Mouse (Mus musculus) intestine, embryonic 16.5 days (tissue): Measurements from ENCODE around the gene Ctnnbl1. TPM values are rescaled to one million over a fixed set of nuclear protein-coding genes. Genes with fewer than 3 reads are reported as not detected.

Experiments used
- ATAC-seq: fragments of 200-750 bp; cut with Nextera tagmentation; 2 replicates; pipeline ENCODE4 v1.8.0; 2017; ENCODE audit warnings: moderate TSS enrichment, moderate library complexity
- H3K27ac ChIP-seq: fragments of 300-500 bp; sonication (generic); 2 replicates; pipeline ENCODE4 v1.5.1; 2014; ENCODE audit warnings: mild to moderate bottlenecking, low read length
- H3K27me3 ChIP-seq: fragments of 300-500 bp; sonication (generic); replicated peaks from 2 replicates; pipeline ENCODE4 v1.6.1; 2014; ENCODE audit warnings: low read length, control low read depth, mixed read lengths; ENCODE audit not compliant: control insufficient read depth, insufficient read depth
- H3K36me3 ChIP-seq: fragments of 300-500 bp; sonication (generic); 2 replicates; pipeline ENCODE4 v1.6.1; 2014; ENCODE audit warnings: low read length, control low read depth; ENCODE audit not compliant: control insufficient read depth, insufficient read depth
- H3K4me1 ChIP-seq: fragments of 300-500 bp; sonication (generic); 2 replicates; pipeline ENCODE4 v1.6.1; 2014; ENCODE audit warnings: low read length, control low read depth, mixed read lengths; ENCODE audit not compliant: control insufficient read depth, insufficient read depth
- H3K4me2 ChIP-seq: fragments of 300-500 bp; sonication (generic); 2 replicates; pipeline ENCODE4 v1.6.1; 2014; ENCODE audit warnings: low read depth, low read length, control low read depth
- H3K4me3 ChIP-seq: fragments of 300-500 bp; sonication (generic); 2 replicates; pipeline ENCODE4 v1.5.1; 2014; ENCODE audit warnings: mild to moderate bottlenecking, low read length
- H3K9ac ChIP-seq: fragments of 300-500 bp; sonication (generic); 2 replicates; pipeline ENCODE4 v1.6.1; 2014; ENCODE audit warnings: low read depth, low read length
- H3K9me3 ChIP-seq: fragments of 300-500 bp; sonication (generic); 2 replicates; pipeline ENCODE4 v1.6.1; 2016; ENCODE audit warnings: low read length, control low read depth; ENCODE audit not compliant: control insufficient read depth
- WGBS: fragments of 180-500 bp; shearing (Covaris S2); extraction: QIAGEN DNeasy Blood & Tissue Kit; methylation state at CpG from one replicate; pipeline ENCODE4 v1.1.7; 2014; 5-methylcytosine and 5-hydroxymethylcytosine counted together
- polyA plus RNA-seq: library from polyadenylated mRNA; unstranded; fragments of >200 nt; fragmentation: Nextera tagmentation; extraction: Ambion mirVana; gene quantifications from 2 replicates; pipeline ENCODE4 v1.2.1, GENCODE M21; 2015

The Ctnnbl1 gene
- polyA plus RNA-seq, 1 experiment from 2014 or later, result 48.2 TPM

- Histone ChIP-seq H3K4me1 (no peaks in the 10 kb centered on the region), H3K4me3 (no peak overlapping the region), H3K9ac (no peak overlapping the region), H3K27ac (no peak overlapping the region), H3K36me3 (no peaks in the 10 kb centered on the region), H3K4me2 (no peak overlapping the region), H3K27me3 (no peaks in the 10 kb centered on the region), H3K9me3 (no peaks in the 10 kb centered on the region)
- no peak for ATAC-seq
- 79% methylated on average over 6 of the region's 6 CpGs for WGBS
Observed at GRCm38 (mm10) chr2:157759717-157760116, 22.5 kb downstream of the Ctnnbl1 start.

GRCm38 (mm10) chr2:157762903-157763302, 25.7 kb downstream of the Ctnnbl1 start:
- Histone ChIP-seq H3K4me1 (no peaks in the 10 kb centered on the region), H3K4me2 (no peak overlapping the region), H3K4me3 (no peak overlapping the region), H3K9me3 (no peaks in the 10 kb centered on the region), H3K36me3 (no peaks in the 10 kb centered on the region), H3K9ac (no peak overlapping the region), H3K27me3 (no peaks in the 10 kb centered on the region), H3K27ac (no peak overlapping the region)
- ATAC-seq, result no peak
- WGBS, result 75% methylated on average over 4 of the region's 4 CpGs

- Histone ChIP-seq H3K36me3 (no peaks in the 10 kb centered on the region), H3K4me2 (no peak overlapping the region), H3K27ac (no peak overlapping the region), H3K9me3 (no peaks in the 10 kb centered on the region), H3K4me3 (no peak overlapping the region), H3K4me1 (peaks cover 14% of the 10 kb centered on the region), H3K27me3 (no peaks in the 10 kb centered on the region), H3K9ac (no peak overlapping the region)
- no peak for ATAC-seq
- WGBS, result 74% methylated on average over 7 of the region's 7 CpGs
Observed at GRCm38 (mm10) chr2:157766591-157766990, 29.4 kb downstream of the Ctnnbl1 start.

- ATAC-seq, result no peak
- H3K4me1 ChIP-seq, result peaks cover 14% of the 10 kb centered on the region
- no peak overlapping the region for H3K4me3 ChIP-seq
- H3K27ac ChIP-seq, result no peak overlapping the region
- no peaks in the 10 kb centered on the region for H3K27me3 ChIP-seq
- no peak overlapping the region for H3K4me2 ChIP-seq
- 34% methylated on average over 10 of the region's 10 CpGs for WGBS
- no peak overlapping the region for H3K9ac ChIP-seq
- H3K36me3 ChIP-seq, result no peaks in the 10 kb centered on the region
- no peaks in the 10 kb centered on the region for H3K9me3 ChIP-seq
Observed at GRCm38 (mm10) chr2:157768682-157769429, 31.7 kb downstream of the Ctnnbl1 start.

- H3K9me3 ChIP-seq, result no peaks in the 10 kb centered on the region
- no peak overlapping the region for H3K27ac ChIP-seq
- no peak overlapping the region for H3K4me3 ChIP-seq
- no peak overlapping the region for H3K4me2 ChIP-seq
- H3K27me3 ChIP-seq, result no peaks in the 10 kb centered on the region
- ATAC-seq, result no peak
- no peaks in the 10 kb centered on the region; the same call in 1 of the 2 replicates for H3K36me3 ChIP-seq
- WGBS, result 83% methylated on average over 3 of the region's 3 CpGs
- H3K4me1 ChIP-seq, result peaks cover 14% of the 10 kb centered on the region
- no peak overlapping the region for H3K9ac ChIP-seq
Observed at GRCm38 (mm10) chr2:157770761-157771160, 33.6 kb downstream of the Ctnnbl1 start.

GRCm38 (mm10) chr2:157773661-157774060, 36.5 kb downstream of the Ctnnbl1 start:
- no peak overlapping the region for H3K27ac ChIP-seq
- peaks cover 12% of the 10 kb centered on the region for H3K4me1 ChIP-seq
- no peak for ATAC-seq
- no peaks in the 10 kb centered on the region; the same call in 1 of the 2 replicates for H3K36me3 ChIP-seq
- WGBS, result 93% methylated on average over 1 of the region's 1 CpGs
- no peaks in the 10 kb centered on the region for H3K9me3 ChIP-seq
- no peak overlapping the region for H3K4me3 ChIP-seq
- H3K4me2 ChIP-seq, result no peak overlapping the region
- no peaks in the 10 kb centered on the region for H3K27me3 ChIP-seq
- no peak overlapping the region for H3K9ac ChIP-seq

- Histone ChIP-seq H3K4me1 (0 out of 2 replicates have a peak, but pooled peaks cover under 1% of the 10 kb centered on the region), H3K9me3 (no peaks in the 10 kb centered on the region), H3K9ac (no peak overlapping the region), H3K27me3 (no peaks in the 10 kb centered on the region), H3K4me3 (no peak overlapping the region), H3K4me2 (no peak overlapping the region), H3K27ac (no peak overlapping the region), H3K36me3 (no peaks in the 10 kb centered on the region; the same call in 1 of the 2 replicates)
- no peak for ATAC-seq
- WGBS, result 72% methylated on average over 2 of the region's 2 CpGs
Observed at GRCm38 (mm10) chr2:157775957-157776356, 38.8 kb downstream of the Ctnnbl1 start.

- Histone ChIP-seq H3K27me3 (no peaks in the 10 kb centered on the region), H3K4me2 (no peak overlapping the region), H3K36me3 (no peaks in the 10 kb centered on the region), H3K9me3 (no peaks in the 10 kb centered on the region), H3K27ac (no peak overlapping the region), H3K9ac (no peak overlapping the region), H3K4me3 (no peak overlapping the region), H3K4me1 (no peaks in the 10 kb centered on the region)
- no peak for ATAC-seq
- WGBS, result 87% methylated on average over 3 of the region's 3 CpGs
Observed at GRCm38 (mm10) chr2:157780956-157781355, 43.8 kb downstream of the Ctnnbl1 start.

- Histone ChIP-seq H3K4me3 (no peak overlapping the region), H3K36me3 (no peaks in the 10 kb centered on the region), H3K27ac (no peak overlapping the region), H3K9ac (no peak overlapping the region), H3K27me3 (no peaks in the 10 kb centered on the region), H3K9me3 (no peaks in the 10 kb centered on the region), H3K4me1 (no peaks in the 10 kb centered on the region), H3K4me2 (no peak overlapping the region)
- 87% methylated on average over 16 of the region's 16 CpGs for WGBS
- ATAC-seq, result no peak
Observed at GRCm38 (mm10) chr2:157783152-157783551, 46.0 kb downstream of the Ctnnbl1 start.

- H3K27ac ChIP-seq, result no peak overlapping the region
- 66% methylated on average over 6 of the region's 6 CpGs for WGBS
- H3K27me3 ChIP-seq, result no peaks in the 10 kb centered on the region
- no peak overlapping the region for H3K9ac ChIP-seq
- no peaks in the 10 kb centered on the region for H3K9me3 ChIP-seq
- no peak overlapping the region for H3K4me3 ChIP-seq
- H3K4me2 ChIP-seq, result no peak overlapping the region
- no peaks in the 10 kb centered on the region for H3K36me3 ChIP-seq
- ATAC-seq, result no peak
- H3K4me1 ChIP-seq, result no peaks in the 10 kb centered on the region
Observed at GRCm38 (mm10) chr2:157784238-157784637, 47.0 kb downstream of the Ctnnbl1 start.
